Mouse (Mus musculus) megakaryocyte, embryonic 14.5 days (primary cell): ENCODE data around the gene Gna15. TPM values are rescaled to one million over a fixed set of nuclear protein-coding genes. Genes with fewer than 3 reads are reported as not detected.
A peak's percentile ranks its signal among the peaks of the same experiment; 100 is the strongest.

Source experiments
- H3K27me3 ChIP-seq: replicated peaks from 2 replicates; pipeline ENCODE3; 2012; ENCODE audit warnings: inconsistent platforms
- H3K36me3 ChIP-seq: replicated peaks from 2 replicates; pipeline ENCODE3; 2012; ENCODE audit warnings: low read length, inconsistent platforms, mixed read lengths
- H3K4me1 ChIP-seq: 2 replicates; pipeline ENCODE4 v1.6.1; 2012; ENCODE audit warnings: inconsistent platforms
- H3K4me3 ChIP-seq: replicated peaks from 2 replicates; pipeline ENCODE3; 2012; ENCODE audit warnings: moderate library complexity, mild to moderate bottlenecking, inconsistent platforms
- H3K9me3 ChIP-seq: 2 replicates; pipeline ENCODE4 v1.6.1; 2012; ENCODE audit warnings: inconsistent platforms
- FLI1 ChIP-seq: IDR thresholded peaks from 2 replicates; pipeline ENCODE4 v1.6.1; 2012; ENCODE audit warnings: low read length, inconsistent platforms, mixed read lengths
- GATA1 ChIP-seq: IDR thresholded peaks from 3 replicates; pipeline ENCODE4 v1.6.1; 2012; ENCODE audit warnings: mixed read lengths, low read length, inconsistent platforms, borderline replicate concordance
- polyA plus RNA-seq: library from polyadenylated mRNA; stranded (reverse); fragments of >175 nt; gene quantifications from 2 replicates; pipeline ENCODE4 v1.2.3, GENCODE M21; 2012; ENCODE audit warnings: low replicate concordance; ENCODE audit not compliant: insufficient read depth

Gene Gna15
- polyA plus RNA-seq, result 31.7 and 48.4 TPM in 2 replicates

DNA sequence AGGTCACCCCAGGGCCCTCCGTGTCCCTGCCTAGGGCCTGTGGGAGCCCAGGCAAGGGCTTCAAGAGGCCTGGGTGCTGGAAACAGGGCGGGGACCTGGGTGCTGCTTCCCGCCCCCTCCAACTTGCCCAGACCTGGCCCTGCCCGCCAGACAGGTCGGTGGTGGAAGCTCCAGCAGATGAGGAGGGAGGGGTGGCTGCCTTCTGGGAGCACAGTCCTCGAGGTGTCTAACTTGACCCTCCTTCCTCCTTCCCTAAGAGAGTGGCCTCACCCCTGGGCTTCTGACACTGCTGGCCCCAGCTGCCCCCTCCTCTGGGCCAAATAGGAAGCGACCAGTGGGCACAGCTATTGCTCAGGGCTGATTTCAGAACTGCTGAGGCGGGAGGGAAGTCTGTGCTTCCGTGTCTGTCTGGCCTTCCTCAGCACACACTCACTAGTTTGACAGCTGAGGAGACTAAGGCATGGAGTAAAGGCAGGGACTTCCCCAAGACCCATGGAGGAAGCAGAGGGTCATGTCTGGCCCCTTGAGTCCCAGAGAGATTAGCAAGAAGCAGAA is at the start of gene Gna15:
TSS of gene Gna15 (minus strand) at position 175 of the 555 bp plus-strand sequence.
- TF ChIP-seq FLI1 (no peak), GATA1 (no peak)
- Histone ChIP-seq H3K4me3 (peak within 1 kb of the TSS; percentile 93), H3K9me3 (0 out of 2 replicates have a peak, but pooled peaks cover 2% of the 10 kb centered on the region), H3K36me3 (peaks cover 25% of the 10 kb centered on the region), H3K4me1 (peaks cover 81% of the 10 kb centered on the region), H3K27me3 (no peaks in the 10 kb centered on the region)

DNA sequence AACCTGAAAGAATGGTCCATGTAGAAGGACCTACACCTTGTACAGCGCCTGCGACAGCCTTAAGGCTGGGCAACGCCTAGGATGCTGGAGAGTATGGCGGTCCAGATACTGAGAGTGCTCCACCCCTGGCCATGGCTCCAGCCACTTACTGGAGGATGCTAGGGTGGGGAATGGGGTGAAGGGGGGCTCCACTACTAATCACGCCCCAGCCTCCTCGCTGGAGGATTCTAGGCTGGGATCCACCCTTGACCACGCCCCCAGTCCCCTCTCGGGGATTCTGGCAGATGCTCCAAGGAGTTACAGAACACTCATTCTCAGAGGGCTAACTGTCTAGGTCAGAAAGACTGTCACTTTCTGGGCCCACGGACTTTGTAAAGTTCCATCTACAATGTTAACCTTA is 49.0 kb upstream of the Gna15 start:
- H3K27me3 ChIP-seq, result peaks cover 53% of the 10 kb centered on the region
- TF ChIP-seq FLI1 (no peak), GATA1 (no peak)
- H3K36me3 ChIP-seq, result peaks cover 7% of the 10 kb centered on the region
- peaks cover 82% of the 10 kb centered on the region for H3K4me1 ChIP-seq
- no peak overlapping the region for H3K4me3 ChIP-seq
- peaks cover 13% of the 10 kb centered on the region; the same call in 1 of the 2 replicates for H3K9me3 ChIP-seq

DNA sequence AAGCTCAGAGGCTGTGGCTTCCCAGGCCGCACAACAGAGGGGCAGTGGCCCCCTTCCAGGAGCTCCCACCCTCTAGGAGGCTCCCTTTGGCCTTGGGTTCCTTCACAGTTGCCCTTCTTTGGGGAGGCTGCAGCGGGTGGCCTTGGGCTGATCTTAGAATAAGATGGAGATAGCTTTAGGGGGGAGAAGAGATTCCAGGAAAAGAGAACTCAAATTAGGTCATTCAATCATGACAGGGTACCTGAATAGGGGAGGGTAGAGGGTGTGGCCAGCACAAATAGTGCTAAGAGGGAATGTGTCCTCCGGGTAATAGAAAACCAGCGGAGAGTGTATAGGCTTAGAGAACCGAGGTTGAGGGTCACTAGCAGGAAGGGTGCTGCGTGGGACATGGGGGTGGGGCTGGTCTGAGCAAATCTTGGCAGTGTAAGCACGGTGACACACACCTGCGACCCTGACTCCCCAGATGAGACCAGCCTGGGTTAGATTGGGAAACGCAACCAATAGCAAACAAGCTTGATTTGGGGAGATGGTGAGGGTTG is 48.2 kb upstream of the Gna15 start:
- Histone ChIP-seq H3K4me3 (peak overlapping the region; percentile 92), H3K4me1 (peaks cover 84% of the 10 kb centered on the region), H3K36me3 (peaks cover 8% of the 10 kb centered on the region), H3K27me3 (peaks cover 48% of the 10 kb centered on the region), H3K9me3 (0 out of 2 replicates have a peak, but pooled peaks cover 6% of the 10 kb centered on the region)
- TF ChIP-seq GATA1 (no peak), FLI1 (no peak)

DNA sequence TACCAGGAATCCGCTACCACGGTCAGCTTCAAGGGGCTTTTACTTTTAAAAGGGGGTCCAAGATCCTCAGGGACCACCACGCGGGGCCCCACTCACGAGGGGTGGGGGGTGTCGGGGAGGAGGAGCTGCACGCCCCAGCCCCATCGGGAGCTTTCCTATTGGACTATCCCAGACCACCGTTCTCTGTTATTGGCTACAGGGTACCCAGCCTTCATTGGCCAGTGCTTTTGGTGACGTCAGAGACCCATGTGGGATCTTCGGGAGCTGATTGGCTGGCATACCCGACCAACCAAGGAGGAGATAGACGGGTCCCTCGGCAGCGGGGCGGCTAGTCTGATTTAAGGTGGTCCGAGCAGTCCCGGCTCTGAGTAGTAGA is 47.5 kb upstream of the Gna15 start:
- Histone ChIP-seq H3K4me3 (peak overlapping the region; percentile 92), H3K9me3 (0 out of 2 replicates have a peak, but pooled peaks cover 4% of the 10 kb centered on the region), H3K27me3 (peaks cover 41% of the 10 kb centered on the region), H3K4me1 (peaks cover 84% of the 10 kb centered on the region), H3K36me3 (peaks cover 13% of the 10 kb centered on the region)
- TF ChIP-seq GATA1, result no peak
- no peak for TF ChIP-seq FLI1

DNA sequence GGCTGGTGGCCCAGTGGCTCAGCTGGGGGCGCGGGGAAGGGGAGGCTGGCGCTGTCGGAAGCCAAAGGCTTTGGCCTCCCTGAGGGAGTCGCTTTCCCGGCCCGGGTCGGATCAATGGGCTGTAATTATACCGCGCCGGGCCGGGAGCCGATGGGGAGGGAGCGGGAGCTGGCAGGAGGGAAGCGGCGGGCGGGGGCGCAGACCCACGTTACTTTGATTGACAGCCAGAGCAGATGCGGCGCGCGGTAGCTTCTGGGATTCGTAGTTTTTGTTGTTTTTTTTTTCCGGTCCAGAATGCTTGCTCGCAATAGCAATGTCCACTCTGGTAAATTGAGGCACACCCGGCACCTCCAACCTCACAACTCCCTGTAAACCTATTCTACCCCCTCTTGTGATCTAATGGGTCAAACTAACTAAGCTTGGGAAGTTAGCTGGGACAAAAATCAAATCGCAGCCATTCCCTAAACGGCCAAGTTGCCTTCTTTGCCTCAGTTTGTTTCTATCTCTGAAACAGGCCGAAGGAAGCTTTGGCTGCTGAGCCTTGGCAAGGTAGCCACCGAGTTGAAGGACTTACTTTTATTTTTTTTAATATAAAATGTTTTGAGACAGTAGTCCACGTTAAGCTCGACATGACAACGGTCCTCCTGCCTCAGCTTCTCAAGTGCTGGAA is 46.9 kb upstream of the Gna15 start:
- no peak for TF ChIP-seq FLI1
- TF ChIP-seq GATA1, result no peak
- 0 out of 2 replicates have a peak, but pooled peaks cover 4% of the 10 kb centered on the region for H3K9me3 ChIP-seq
- H3K4me1 ChIP-seq, result peaks cover 78% of the 10 kb centered on the region
- peaks cover 36% of the 10 kb centered on the region for H3K27me3 ChIP-seq
- peaks cover 19% of the 10 kb centered on the region for H3K36me3 ChIP-seq
- H3K4me3 ChIP-seq, result peak overlapping the region; percentile 92

DNA sequence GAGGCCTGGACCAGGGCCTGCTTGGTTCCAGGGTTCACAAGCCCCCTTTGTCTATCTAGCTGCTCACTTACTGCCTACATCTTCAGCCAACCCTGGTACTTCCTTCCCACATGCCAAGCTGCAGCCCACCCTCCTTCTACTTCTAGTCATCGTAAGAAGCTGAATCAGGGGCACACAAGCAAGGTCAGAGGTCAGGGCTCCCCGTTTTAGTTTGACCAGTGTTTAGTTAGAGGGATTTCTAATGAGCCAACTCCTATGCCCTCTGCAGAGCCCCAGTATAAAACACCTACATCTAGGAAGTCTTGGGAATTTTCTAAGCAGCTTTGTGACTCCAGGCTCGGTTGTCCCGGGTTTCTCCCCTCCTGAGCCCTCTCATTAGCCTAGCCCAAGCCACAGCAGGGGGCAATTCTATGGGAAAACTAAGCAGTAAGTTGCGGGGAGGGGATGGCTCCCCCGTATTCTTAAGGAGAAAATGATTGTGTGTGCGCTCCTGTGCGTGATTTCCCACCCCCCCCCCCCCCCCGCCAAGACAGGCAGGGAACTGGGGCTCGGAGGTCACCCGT is 46.3 kb upstream of the Gna15 start:
- H3K4me3 ChIP-seq, result peak overlapping the region; percentile 92
- H3K4me1 ChIP-seq, result peaks cover 77% of the 10 kb centered on the region

DNA sequence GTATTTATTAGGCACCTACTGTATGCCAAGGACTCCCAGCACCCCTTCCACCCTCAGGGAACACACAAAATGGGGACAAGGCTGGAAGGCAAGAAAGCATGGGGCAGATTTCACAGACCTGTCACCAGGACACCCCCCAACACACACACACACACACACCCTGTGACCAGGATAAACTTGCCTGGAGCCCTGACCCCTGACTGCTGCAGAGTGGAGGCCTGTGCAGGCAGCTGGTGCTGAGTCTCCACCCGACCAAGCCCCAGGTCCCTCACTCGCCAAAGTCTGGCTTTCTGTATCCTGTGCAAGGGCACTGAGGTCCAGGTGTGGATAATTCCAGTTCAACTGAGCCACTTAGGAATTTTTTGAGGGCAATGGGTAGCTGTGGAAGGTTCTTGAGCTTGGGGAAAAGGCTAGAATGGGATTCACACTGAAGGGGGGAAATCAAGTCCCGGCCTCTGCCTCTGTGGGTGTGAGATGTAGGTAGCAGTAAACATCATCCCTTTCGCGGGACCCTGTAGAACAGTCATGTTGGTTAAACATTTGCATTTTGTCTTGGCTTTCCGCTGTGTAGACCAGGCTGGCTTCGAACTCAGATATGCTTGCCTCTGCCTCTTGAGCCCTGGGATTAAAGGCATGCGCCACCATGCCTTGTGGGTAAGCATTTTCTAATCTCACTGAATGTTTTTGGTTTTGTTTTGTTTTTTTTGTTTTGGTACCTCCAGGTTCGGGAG is 45.6 kb upstream of the Gna15 start:
- TF ChIP-seq GATA1, result no peak
- no peak for TF ChIP-seq FLI1
- Histone ChIP-seq H3K4me3 (peak overlapping the region; percentile 2), H3K4me1 (peaks cover 76% of the 10 kb centered on the region), H3K36me3 (peaks cover 32% of the 10 kb centered on the region), H3K9me3 (0 out of 2 replicates have a peak, but pooled peaks cover 4% of the 10 kb centered on the region), H3K27me3 (peaks cover 24% of the 10 kb centered on the region)

More for the DNA sequence above, 46.3 kb upstream of the Gna15 start:
- H3K36me3 ChIP-seq, result peaks cover 25% of the 10 kb centered on the region
- peaks cover 29% of the 10 kb centered on the region for H3K27me3 ChIP-seq
- TF ChIP-seq FLI1, result no peak
- 0 out of 2 replicates have a peak, but pooled peaks cover 4% of the 10 kb centered on the region for H3K9me3 ChIP-seq

DNA sequence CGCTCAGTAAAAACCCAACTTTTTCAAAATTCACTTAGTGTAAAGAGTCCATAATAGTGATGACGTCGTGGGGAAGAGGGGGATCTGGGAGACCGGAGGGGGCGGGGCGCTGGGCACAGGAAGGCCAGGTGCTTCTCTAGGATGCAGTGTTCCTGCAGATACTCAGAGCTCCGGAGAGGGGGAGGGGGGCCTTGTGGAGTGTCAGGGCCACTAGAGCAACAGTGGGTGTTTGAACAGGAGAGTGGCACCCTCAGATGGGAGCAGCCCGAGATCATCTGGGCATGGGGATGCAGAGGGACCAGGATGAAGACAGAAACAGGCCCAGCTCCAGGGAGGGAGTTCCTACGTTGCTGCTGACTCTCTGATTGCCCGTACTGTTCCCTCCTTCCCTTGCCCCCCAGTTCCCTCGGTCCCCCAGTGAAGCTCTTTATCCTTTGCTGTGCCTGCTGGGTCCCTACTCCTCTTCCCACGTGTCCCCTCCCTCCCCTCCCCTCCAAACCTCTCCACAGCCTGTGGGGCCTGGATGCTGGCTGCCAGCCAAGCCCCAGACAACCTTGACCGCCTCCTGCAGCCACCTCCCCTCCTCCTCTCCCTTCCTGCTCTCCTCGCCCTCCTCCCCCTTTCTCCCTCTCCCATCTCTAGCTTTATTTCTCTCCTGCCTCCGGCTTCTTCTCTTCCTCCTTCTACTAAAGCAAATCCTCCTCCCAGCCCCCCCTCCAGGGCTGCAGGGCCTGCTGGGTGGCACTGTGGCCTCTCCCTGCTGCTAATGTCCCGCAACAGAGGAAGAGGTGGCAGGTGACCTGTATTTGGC is 44.6 kb upstream of the Gna15 start:
- H3K27me3 ChIP-seq, result peaks cover 14% of the 10 kb centered on the region

More for the DNA sequence above, 44.6 kb upstream of the Gna15 start:
- TF ChIP-seq GATA1 (no peak), FLI1 (no peak)
- Histone ChIP-seq H3K4me3 (peak overlapping the region; percentile 65), H3K4me1 (peaks cover 78% of the 10 kb centered on the region), H3K36me3 (peaks cover 42% of the 10 kb centered on the region), H3K9me3 (no peaks in the 10 kb centered on the region)
